Mouse (Mus musculus): ENCODE measurements around the gene Babam2. TPM values are rescaled to one million over a fixed set of nuclear protein-coding genes. Genes with fewer than 3 reads are reported as not detected.

Gene Babam2
- polyA plus RNA-seq, 1 experiment: 58.7 TPM

DNA sequence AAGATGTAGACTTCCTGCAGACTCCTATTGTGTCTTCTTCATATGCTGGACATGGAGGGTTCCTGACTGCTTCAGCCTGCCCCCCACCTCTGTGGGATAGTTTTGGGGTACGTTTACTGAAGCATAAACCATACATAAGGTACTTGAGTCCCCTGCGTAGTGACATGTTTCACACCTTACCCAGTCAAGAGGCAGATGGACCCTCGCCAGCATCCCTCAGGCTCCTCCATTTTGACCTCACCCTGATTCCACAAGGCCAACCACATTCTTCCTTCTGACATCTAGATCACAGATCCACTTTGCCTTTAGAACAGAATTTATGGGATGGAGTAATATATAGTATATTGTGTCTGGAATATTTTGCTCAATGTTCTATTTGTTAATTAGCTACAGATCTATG is 429.7 kb downstream of the Babam2 start:
- no peak for DNase-seq (ENCODE audit: low spot score)

DNA sequence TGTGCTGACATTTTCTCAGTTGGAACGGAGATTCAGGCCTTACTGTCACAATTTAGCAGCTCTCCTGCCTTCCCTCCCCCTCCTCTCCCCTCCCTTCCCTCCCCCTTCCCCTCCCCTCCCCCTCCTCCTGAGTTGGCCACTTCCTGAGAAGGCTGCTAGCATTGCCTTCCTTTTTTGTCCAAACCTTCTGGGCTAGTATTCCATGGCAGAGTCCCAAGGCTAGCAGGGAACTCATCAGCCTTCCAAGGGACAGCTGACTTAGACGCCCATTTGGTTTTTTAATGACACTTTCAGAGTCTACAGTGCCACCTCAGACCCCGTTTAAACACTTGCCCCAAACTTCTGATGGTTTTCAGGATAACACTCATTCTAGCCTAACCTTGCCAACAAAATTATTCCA is 430.4 kb downstream of the Babam2 start:
- DNase-seq (ENCODE audit: low spot score): no peak

GRCm38 (mm10) chr5:32132971-32133501 is 435.6 kb downstream of the Babam2 start:
- peak; percentile 73 for DNase-seq (ENCODE audit: low spot score)

- DNase-seq (ENCODE audit: low spot score): peak; percentile 77
These were observed 436.1 kb downstream of the Babam2 start for GRCm38 (mm10) chr5:32133549-32134004.

GRCm38 (mm10) chr5:32134051-32134732 is 436.7 kb downstream of the Babam2 start:
- DNase-seq (ENCODE audit: low spot score): peak; percentile 54

Other genes with a start within 250 kb of the Babam2 start
- gene Zfp512, start 245.3 kb upstream of the Babam2 start, polyA plus RNA-seq (2012; rRNA removed): 29.2 and 32.5 TPM in 2 replicates
- gene 4930548H24Rik, start 211.9 kb upstream of the Babam2 start, polyA plus RNA-seq (2012; rRNA removed): 0.06 and 0.10 TPM in 2 replicates
- 13.2 and 13.7 TPM in 2 replicates for gene Gpn1, start 202.9 kb upstream of the Babam2 start, polyA plus RNA-seq (2012; rRNA removed)
- 17.1 and 18.8 TPM in 2 replicates for gene Slc4a1ap, start 170.7 kb upstream of the Babam2 start, polyA plus RNA-seq (2012; rRNA removed)
- 12.9 and 16.7 TPM in 2 replicates for gene Supt7l, start 169.9 kb upstream of the Babam2 start, polyA plus RNA-seq (2012; rRNA removed)
- gene Mrpl33, start 100.7 kb upstream of the Babam2 start, polyA plus RNA-seq (2012; rRNA removed): 174 and 196 TPM in 2 replicates
- gene Rbks, start 57 bp upstream of the Babam2 start, polyA plus RNA-seq (2012; rRNA removed): 3.1 and 3.9 TPM in 2 replicates

Measured in urinary bladder, adult 2 months (tissue).